Mouse (Mus musculus): ENCODE data around the gene Ctnnbl1. TPM values are rescaled to one million over a fixed set of nuclear protein-coding genes. Genes with fewer than 3 reads are reported as not detected.
A peak's percentile ranks its signal among the peaks of the same experiment; 100 is the strongest.

The Ctnnbl1 gene
- total RNA-seq (2021) = 1 to 10 TPM; 8.8 to 9.7 TPM
- long read RNA-seq, experiment 1, transcript Ctnnbl1-201 (16 exons, 2,442 nt) = major isoform, 17 of 35 reads
- long read RNA-seq, experiment 1, partial matches to known transcripts = 15 of 35 reads
- long read RNA-seq, experiment 1, other reads (novel, unspliced or antisense) = 3 of 35 reads
- long read RNA-seq, experiment 2, transcript Ctnnbl1-201 (16 exons, 2,442 nt) = major isoform, 15 of 46 reads
- long read RNA-seq, experiment 2, partial matches to known transcripts = 26 of 46 reads
- long read RNA-seq, experiment 2, other reads (novel, unspliced or antisense) = 5 of 46 reads

DNA sequence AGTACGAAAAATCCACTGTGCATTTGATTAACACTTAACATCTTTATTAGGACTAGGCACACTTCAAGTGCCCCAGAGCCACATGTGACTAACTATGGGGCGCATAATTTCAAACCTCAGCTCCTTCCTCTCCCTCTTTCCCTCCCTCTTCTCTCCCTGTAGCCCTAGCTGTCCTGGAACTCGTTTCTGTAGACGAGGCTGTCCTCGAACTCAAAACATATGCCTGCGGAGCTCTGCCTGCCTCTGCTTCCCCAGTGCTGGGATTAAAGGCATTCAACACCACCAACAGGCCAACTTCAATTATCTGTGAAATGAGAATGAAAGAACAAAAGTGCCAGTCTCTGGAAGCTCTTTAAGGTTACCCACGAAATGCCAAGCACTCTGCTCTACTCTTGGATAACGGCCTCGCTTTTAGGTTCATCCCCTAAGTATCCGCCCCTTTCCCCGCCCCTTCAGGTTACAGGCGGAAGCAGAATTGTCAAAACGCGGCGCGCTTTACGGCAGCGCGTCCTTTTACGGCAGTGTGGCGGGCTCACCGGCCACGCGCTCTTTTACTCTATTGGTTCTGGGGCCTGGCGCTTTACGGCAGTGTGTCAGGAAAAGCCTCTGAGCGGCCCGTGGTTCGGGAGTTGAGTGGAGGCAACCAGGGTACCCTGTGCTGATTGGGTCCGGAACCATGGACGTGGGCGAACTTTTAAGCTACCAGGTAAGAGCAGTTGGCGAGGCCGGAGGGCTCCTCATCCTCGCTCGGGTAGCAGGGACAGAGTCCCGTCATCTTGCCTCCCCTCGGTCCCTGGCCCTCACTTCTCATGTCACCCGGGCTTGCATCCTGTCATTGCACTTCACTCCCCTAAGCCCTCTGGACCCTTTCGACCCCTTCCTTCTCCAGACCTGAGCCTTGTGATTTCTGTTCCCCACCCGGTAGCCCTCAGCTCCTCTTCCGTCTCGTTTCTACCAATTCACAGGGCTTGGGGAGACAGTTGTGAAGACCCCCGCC lies at the start of gene Ctnnbl1:
Gene Ctnnbl1, plus strand, starts transcription at position 548 of the 997 bp plus-strand sequence.
- DNase-seq (ENCODE audit: low spot score) = peak; percentile 99

DNA sequence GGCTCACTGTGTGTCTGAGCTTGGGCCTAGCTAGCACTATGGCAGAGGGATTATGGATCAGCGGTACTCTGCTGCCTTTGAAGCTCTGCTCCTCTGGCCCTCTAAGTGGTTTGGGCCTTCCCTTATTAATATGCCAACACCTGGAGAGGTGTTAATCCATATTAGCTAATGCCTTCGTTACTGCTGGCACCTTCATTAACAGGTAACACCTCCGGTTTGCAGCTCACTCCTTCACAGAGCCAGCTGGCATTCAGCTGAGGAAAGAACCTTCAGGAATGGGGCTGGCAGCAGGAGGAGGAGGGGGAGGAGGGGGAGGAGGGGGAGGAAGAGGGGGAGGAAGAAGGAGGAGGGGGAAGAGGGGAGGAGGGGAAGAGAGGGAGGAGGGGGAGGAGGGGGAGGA lies 49.7 kb upstream of the Ctnnbl1 start:
- no peak for DNase-seq (ENCODE audit: low spot score)

DNA sequence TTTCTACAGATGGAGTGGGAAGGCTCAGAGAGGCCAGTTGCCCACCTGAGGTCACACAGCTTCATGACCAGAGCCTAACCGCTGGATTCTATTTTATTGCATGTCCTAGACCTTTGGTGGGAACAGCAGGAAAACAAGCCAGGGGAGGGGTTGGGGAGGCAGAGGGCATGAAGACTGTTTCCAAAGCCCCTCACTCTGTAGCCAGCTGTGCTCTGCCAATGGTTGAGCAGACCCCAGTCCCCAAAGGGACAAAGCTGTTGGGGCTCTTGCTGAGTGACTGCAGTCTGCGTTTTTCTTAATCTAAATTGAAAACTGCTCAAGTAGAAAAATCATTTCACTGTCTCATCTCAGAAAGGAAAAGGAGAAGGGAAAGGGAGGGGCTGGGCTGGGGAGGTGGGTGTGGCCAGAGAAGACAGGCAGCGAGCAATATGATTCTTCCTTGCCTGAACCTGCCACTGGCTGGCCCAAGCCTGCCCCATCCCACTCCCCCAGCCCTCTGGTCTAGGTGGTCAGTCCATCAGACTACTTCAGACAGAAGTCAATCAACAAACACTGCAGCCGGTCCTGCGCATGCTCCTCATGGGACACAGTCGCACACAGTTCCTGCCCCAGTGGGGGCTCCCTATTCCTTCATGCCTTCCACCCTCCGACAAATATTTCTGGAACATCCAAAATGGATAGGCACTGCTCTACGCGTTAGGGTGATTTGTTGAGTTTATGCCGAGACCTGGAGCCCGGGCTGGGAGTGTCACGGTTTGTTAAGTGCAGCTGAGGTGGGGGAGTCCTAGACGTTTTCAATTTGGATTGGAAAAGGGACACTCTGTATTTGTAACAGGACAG lies 45.7 kb upstream of the Ctnnbl1 start:
- DNase-seq (ENCODE audit: low spot score) = no peak

DNA sequence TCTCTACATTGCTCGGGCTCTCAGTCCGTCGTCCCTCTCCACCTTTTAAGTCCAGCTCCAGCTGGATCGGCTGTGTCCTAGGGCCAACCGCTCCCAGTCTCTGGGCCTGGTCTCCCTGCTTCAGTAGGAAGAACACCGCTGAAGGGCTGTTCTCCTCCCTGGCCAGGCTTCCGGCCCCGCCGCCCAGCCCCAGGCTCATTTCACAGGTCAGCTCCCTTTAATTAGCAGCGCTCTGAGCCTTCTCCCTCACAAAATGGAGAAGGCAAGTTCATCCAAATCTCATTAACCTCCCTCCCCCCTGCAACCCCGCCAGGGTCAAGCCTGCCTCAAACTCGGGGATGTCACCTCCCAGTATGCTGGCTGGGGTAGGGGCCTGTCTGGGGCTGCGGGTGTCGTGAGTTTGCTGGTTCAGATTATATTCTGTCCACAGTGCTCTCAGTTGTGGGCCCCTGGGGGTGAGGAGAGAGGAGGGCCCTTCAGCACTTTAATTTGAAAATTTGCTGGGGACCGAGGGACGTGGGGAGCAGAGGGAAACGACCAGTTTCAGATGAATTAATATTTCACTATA lies 44.8 kb upstream of the Ctnnbl1 start:
- DNase-seq (ENCODE audit: low spot score) = no peak

DNA sequence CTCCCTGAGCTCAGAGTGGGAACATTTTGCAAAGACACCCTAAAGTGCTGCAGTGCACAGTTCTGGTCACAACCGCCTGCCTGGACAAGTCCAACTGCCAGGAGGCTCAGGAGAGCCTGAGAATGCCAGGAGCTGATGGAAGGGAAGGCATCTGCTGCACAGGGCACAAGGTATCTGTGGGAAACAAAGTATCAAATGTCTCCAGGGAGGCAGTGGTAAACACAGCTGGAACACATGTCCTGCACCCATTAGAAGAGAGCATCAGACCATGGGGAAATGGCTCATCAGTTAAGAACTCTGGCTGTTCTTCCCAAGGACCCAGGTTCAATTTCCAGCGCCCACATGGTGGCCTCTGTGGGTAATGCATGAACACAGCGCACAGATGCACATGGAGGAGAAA lies 43.6 kb upstream of the Ctnnbl1 start:
- DNase-seq (ENCODE audit: low spot score) = no peak

DNA sequence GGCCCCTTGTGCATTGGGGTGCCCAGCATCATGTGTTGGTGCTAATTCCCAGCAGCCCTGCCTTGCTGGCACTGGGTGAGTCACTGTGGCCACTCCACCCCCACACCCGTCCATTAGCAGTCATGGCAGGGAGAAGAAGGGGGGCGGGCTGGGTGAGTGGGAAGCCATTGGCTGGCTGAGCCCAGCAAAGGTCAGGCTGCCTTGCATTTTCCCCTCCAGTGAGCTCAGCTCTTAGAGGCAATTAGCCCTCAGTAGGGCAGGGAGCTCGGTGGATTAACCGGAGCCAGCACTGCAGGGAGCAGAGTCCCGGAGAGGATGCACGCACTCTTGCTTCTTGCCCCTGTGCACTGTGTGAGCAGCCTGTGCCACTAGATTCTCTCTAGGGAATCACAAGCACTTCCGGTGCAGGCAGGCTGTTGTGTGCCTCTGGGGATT lies 40.9 kb upstream of the Ctnnbl1 start:
- no peak for DNase-seq (ENCODE audit: low spot score)

DNA sequence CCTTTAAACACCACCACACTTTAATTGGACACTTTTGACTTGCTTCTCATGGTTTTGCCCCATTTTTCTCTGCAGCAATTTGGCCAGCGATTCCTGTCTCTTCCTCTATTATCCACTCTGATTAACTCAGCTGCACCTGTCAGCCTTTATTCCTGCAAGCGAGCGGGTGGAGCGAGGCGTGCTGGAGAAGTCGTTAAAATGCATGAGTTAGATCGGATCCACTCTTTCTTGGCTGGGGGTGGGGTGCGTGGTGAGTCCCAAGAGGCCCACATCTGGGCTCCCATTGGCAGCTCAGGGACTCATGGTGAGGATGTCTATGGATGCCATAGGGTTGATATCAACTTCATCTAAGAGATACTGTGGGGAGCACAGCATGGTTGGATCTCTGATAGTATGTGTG lies 34.0 kb upstream of the Ctnnbl1 start:
- no peak for DNase-seq (ENCODE audit: low spot score)

DNA sequence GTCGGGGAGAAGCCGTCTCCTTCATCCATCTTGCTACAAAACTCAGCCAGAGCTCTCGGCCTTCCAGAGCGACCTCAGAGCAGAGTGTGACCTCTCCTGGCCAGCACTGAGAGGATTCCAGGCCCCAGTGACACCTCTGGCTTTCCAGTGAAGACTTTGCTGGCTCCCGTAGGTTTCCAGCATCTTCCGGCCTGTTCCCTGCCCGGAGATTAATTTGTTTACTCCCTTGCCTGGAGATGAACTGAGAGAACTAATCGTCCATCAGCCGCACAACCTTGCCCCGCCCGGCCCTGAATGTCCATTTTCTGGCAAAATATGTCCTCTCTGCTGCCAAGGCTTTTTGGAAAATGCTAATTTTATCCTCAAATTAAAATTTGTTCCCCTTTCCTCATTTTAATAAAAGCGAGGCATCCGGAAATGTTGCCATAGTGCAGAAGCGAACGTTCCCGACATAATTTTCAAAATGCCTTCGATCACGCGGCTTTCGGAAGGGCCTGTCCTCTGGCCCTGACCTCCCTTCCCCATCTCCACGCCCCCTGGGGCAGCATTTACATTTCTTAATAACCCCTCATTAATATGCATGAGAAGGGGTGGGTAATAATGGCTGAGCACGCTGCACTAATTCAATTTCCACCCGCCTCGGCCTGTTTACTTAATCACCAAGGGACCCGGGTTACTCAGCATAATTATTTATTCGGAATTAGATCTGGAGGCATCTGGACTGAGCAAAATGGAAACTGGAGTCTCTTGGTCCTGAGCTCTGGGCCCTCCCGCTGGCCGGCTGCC lies 32.0 kb upstream of the Ctnnbl1 start:
- DNase-seq (ENCODE audit: low spot score) = peak; percentile 39

DNA sequence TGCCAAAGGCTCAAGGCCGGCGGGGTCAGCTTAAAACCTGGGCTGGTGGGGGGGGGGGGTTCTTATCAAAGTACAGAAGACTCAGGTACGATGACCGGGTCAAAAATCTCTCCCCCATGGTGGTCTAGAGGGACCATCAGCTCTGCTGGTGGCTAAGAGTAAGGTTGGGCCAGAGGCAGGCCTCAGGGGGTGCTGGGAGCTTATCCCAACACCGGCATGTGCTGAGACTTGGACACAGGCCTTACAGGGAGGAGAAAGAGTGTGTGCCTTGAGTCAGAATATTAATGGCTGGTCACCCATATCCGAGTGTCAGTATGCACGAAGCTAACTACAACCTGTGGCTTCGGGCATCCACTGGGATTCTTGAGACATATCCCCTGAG lies 31.4 kb upstream of the Ctnnbl1 start:
- no peak for DNase-seq (ENCODE audit: low spot score)

DNA sequence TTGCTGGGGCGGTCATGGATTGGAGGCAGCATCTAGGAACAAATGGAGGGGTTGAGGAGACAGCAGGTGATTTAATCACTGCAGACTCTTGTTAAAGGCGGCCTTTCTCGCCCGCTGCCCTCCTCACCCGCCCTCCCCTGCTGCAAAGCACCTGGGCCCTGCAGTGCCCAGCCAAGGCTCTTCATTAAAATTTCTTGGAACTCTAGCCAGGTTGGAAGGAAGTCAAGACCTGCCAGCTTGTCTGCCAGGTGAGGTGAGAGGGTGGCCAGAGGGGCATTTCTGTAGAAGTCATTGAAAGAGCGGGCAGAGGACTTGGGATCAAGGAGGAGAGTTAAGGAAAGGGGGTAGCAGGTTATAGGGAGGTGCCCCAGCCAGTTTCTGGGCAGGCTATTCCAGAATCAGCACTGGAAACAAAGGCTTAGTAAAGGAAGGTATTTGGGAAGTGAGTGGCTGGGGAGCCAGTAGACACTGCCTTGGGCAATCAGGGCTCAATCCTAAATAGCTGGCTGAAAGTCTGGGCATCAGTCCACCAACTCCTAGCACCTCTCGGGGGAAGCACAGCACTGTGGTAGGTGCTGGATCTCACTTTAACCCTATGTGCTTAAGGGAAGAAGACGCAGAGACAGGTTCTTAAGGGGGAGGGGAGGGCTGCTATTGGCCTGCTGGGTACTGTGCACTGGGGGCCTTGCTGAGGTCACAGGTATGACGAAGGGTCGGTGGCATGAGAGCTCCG lies 29.8 kb upstream of the Ctnnbl1 start:
- DNase-seq (ENCODE audit: low spot score) = no peak

DNA sequence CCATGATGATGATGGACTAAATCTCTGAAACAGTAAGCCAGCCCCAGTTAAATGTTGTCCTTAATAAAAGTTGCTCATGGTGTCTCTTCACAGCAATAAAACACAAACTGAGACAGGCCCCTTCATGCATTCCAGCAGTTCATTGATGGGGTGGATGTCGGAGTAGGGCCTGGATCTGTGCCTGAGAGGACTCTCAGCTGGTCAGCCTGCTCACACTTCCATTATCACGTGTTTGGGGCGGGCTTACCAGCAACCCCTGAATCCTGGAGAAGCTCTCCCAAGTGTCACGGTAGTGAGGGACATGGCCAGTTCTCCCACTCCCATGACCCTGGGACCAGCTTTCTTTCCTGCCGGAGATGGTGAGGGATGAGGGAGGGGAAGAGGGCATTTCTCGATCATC lies 24.5 kb upstream of the Ctnnbl1 start:
- no peak for DNase-seq (ENCODE audit: low spot score)

DNA sequence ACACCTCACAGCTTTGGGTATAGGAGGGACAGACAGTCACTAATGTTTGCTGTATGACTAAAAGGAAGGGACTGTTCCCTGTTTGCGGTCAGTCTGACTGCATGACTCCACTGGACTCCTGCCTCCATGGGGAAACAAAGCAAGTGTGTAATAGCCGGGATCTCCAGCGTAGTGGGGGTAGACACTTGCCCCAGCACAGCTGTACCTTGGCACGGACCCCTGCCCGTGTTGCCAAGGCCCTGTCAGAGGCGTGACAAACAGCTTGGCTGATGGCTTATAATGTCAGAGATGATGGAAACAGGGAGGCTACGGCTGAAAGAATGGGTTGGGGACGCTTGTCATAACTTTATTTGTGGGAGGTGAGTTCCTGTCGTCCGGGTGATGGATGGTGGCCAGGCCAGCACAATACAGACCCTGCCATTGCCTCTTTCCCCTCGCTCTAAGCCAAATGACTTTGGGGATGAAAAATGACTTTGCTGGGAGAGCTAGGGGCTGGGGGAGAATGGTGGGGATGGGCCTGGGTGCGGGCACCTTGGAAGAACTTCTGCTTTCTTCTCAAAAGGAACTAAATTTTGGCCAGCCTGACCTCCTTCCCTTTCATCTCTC lies 21.5 kb upstream of the Ctnnbl1 start:
- peak; percentile 24 for DNase-seq (ENCODE audit: low spot score)

DNA sequence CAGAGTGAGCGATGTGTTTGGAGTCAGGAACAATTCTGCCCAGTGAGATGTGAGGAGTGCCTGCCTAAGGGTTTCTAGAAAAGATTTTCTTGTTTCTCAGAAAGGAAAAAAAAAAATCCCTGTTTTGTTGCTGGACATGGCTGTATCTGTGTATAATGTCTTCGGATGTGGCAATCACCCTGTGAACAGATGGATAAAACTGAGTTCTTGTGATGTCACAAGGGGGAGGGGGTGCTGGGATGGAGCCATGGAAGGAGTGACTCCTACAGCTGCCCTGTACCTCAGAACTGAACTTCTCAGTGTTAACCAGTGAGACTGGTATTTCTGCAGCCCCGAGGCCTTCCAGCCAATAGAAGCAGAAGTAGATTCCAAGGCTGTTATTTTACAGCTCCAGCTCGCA lies 18.8 kb upstream of the Ctnnbl1 start:
- no peak for DNase-seq (ENCODE audit: low spot score)

DNA sequence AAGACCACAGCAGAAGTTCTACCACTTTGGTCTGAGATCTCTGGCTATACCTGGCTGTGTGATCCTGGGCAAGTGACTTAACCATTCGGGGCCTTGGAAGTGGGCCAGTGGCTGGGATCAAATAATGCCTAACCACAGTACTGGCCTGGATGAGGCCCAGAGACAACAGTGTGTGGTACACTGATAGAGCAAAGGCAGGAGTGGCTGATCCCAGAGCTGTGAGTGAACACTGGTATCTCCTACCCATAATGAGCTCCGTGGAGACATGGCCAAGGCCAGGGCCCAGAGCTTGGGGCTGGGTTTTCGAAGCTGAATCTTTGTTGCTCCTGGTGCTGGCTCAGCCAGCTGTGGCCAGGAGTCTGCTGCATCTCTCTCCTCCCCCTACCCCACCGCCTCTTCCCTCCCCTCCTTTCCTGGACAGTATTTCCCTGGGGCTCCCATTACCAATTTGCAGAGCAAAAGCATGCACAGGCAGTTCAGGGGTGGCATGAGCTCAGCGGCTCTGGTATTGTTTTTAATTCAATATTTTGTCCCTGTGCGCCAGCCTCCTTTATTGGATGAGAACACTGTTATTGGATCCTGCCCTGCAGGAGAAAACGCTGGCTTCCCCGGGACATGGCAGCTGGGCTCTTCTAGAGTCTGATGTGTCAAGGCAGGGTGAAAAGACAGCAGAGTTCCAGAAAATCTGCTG lies 13.2 kb upstream of the Ctnnbl1 start:
- DNase-seq (ENCODE audit: low spot score) = no peak

DNA sequence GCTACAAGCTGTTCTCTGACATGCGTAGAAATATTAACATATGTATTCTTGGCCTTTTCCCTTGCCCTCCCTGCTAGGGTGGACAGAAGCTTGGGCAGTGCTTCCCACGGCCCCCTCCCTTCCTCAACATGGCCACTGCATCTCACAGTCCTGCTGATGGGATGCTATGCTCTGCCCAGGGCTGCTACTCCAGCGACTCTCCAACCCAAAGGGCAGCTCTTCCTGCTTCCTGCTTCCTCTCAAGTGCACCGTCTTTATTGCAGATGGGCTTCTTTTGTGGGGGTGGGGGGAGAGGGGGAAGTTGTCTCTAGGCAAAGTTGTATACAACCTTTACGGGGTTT lies 12.7 kb upstream of the Ctnnbl1 start:
- no peak for DNase-seq (ENCODE audit: low spot score)

DNA sequence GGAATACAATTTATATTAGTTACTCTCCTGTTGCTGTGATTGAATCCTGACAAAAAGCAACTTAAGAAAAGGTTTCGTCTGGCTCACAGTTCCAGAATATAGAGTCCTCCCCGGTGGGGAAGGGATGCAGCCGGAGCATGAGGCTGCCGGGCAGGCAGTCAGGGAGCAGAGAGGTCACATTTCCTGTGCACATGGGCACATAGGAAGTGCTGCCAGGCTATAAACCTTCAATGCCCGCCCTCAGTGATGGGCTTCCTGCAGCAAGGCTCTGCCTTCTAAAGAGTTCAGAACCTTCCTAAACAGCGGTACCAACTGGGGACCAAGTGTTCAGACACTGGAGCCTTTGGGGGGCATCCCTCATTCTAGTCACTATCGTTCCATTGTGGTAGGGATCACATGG lies 7.4 kb downstream of the Ctnnbl1 start:
- DNase-seq (ENCODE audit: low spot score) = no peak

DNA sequence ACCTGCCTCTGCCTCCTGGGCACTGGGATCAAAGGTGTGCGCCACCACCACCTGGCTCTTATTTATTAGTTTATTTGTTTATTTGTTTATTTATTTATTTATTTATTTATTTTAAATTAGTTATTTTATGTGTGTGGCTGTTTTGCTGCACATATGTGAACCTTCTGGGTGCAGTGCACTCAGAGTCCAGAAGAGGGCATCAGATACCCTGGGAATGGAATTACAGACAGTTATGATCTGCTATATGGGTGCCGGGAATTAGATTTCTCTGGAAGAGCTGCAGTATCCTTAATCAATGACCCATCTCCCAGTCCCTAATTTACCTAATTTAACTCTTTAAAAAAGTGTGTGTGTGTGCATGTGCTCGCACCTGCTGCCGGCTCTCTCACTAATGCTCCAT lies 8.5 kb downstream of the Ctnnbl1 start:
- no peak for DNase-seq (ENCODE audit: low spot score)

DNA sequence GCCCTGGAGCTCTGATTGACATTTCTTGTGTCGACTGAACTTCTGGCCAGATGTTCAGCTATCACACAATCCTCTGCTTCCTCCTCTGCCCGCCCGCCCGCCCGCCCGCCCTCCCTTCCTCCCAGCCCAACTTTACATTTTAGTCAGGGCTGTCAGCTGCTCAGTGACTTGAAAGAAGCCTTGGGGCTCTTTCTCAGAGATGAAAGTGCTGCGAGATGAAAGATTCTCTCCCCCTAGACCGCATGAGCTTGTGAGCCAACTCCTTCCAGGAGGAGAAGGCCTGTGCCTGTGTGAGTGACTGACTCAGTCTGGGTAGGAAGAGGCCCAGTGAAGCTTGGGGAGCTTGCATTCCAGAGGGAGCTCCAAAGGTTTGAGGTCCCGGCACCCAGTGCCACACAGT lies 9.4 kb downstream of the Ctnnbl1 start:
- DNase-seq (ENCODE audit: low spot score) = no peak

DNA sequence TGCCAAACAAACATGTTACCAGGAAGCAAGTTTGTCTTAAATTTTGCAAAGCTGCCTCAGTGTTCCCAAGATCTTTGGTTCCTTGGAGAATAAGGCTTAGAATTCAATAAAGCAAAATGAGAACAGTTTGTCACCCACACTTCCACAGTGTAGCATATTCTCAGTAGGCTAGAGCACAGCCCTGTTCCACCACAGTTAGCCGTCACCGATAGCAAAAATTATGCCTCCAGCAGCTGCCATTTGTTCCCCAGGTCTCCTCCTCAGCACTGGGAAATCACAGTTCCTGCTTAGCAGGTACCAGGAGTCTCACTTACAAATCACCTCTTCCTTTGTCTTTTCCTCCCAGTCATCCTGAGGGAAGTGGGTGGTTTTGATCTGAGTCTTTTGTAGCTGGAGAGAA lies 10.8 kb downstream of the Ctnnbl1 start:
- DNase-seq (ENCODE audit: low spot score) = no peak

All from gastrocnemius, adult 18-20 months (tissue).